Mouse (Mus musculus) kidney, adult 2 months (tissue): ENCODE data around the gene Prrt2.

Source experiments
- CTCF ChIP-seq: fragments of 200-500 bp; conservative IDR thresholded peaks from 2 replicates; pipeline ENCODE4 v1.5.1; 2011; ENCODE audit warnings: low read depth, mild to moderate bottlenecking, control low read depth, low read length, moderate library complexity, mixed read lengths; ENCODE audit not compliant: insufficient read depth, insufficient read length
- POLR2A ChIP-seq: fragments of 200-500 bp; IDR thresholded peaks from one replicate; pipeline ENCODE4 v1.6.1; 2011; ENCODE audit warnings: low read depth, low read length, control low read depth

- TF ChIP-seq CTCF: no peak
- TF ChIP-seq POLR2A: no peak
These were observed 44.5 kb upstream of the Prrt2 start for GRCm38 (mm10) chr7:127065538-127065937.
